Mouse (Mus musculus) embryonic fibroblast, embryonic 13.5 days (primary cell): ENCODE data around the gene Fpr3.

ENCODE experiments used
- CTCF ChIP-seq: IDR thresholded peaks from 2 replicates; pipeline ENCODE4 v1.5.1; 2011; ENCODE audit warnings: mild to moderate bottlenecking, control low read depth, low read length, moderate library complexity, borderline replicate concordance; ENCODE audit not compliant: insufficient read depth
- POLR2A ChIP-seq: IDR thresholded peaks from 2 replicates; pipeline ENCODE4 v1.6.1; 2011; ENCODE audit warnings: low read depth, mild to moderate bottlenecking, control low read depth, low read length, moderate library complexity

GRCm38 (mm10) chr17:18004752-18005151 lies 117.1 kb downstream of the Fpr3 start:
- TF ChIP-seq POLR2A (no peak), CTCF (no peak)
